Mouse (Mus musculus) liver, embryonic 14.5 days (tissue): ENCODE data around the gene Sypl2.

Source experiments
- CTCF ChIP-seq: IDR thresholded peaks from 2 replicates; pipeline ENCODE4 v1.5.1; 2016; ENCODE audit warnings: antibody characterized with exemption, low read depth, control low read depth
- EP300 ChIP-seq: IDR thresholded peaks from 2 replicates; pipeline ENCODE4 v1.6.1; 2016; ENCODE audit warnings: antibody characterized with exemption, low read depth

DNA sequence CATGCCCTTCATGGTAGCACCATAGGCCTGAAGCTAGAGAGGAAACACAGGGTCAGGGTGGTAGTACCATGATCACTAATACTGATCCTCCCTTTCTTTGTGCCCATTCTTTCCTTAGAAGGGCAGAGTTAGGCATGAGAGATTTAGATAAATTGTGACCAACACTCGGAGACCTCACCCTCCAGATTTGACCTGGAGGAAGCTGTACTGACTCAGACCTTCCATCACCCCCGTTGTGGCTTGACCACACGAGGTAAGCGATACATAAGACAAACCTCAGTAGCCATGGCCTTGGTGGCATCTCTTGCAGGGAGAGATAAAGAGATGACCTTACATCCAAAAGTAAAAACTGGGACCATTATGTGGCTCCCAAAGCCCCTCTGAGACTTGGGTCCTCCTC, 31.2 kb downstream of the Sypl2 start:
- TF ChIP-seq CTCF = no peak
- TF ChIP-seq EP300 = no peak
